Mouse (Mus musculus) liver, embryonic 11.5 days (tissue): Measurements from ENCODE around the gene Sppl2b. TPM values are rescaled to one million over a fixed set of nuclear protein-coding genes. Genes with fewer than 3 reads are reported as not detected.

ENCODE experiments used
- ATAC-seq: fragments of 200-750 bp; cut with Nextera tagmentation; replicated peaks from 2 replicates; pipeline ENCODE4 v1.8.0; 2017; ENCODE audit warnings: moderate number of reproducible peaks, mild to moderate bottlenecking, moderate TSS enrichment, moderate library complexity; ENCODE audit not compliant: low FRiP score
- DNase-seq: peaks from one replicate; pipeline ENCODE4 v3.0.0-alpha.2; 2017; ENCODE audit warnings: low spot score
- H3K27ac ChIP-seq: fragments of 300-500 bp; sonication (generic); 2 replicates; pipeline ENCODE4 v1.5.1; 2014; ENCODE audit warnings: mild to moderate bottlenecking, low read depth, low read length, control low read depth
- H3K27me3 ChIP-seq: fragments of 300-500 bp; sonication (generic); replicated peaks from 2 replicates; pipeline ENCODE4 v1.6.1; 2014; ENCODE audit warnings: low read length, mixed read lengths; ENCODE audit not compliant: control insufficient read depth, insufficient read depth
- H3K36me3 ChIP-seq: fragments of 300-500 bp; sonication (generic); 2 replicates; pipeline ENCODE4 v1.6.1; 2014; ENCODE audit warnings: mild to moderate bottlenecking, low read length, moderate library complexity, mixed read lengths; ENCODE audit not compliant: control insufficient read depth, insufficient read depth
- H3K4me1 ChIP-seq: fragments of 300-500 bp; sonication (generic); replicated peaks from 2 replicates; pipeline ENCODE4 v1.6.1; 2014; ENCODE audit warnings: low read length, mixed read lengths; ENCODE audit not compliant: control insufficient read depth, insufficient read depth
- H3K4me2 ChIP-seq: fragments of 300-500 bp; sonication (generic); 2 replicates; pipeline ENCODE4 v1.6.1; 2014; ENCODE audit warnings: mild to moderate bottlenecking, control low read depth, moderate library complexity
- H3K4me3 ChIP-seq: fragments of 300-500 bp; sonication (generic); 2 replicates; pipeline ENCODE4 v1.5.1; 2014; ENCODE audit warnings: low read depth, low read length, control low read depth
- H3K9ac ChIP-seq: fragments of 300-500 bp; sonication (generic); 2 replicates; pipeline ENCODE4 v1.6.1; 2014; ENCODE audit warnings: low read depth, low read length, control low read depth
- H3K9me3 ChIP-seq: fragments of 300-500 bp; sonication (generic); 2 replicates; pipeline ENCODE4 v1.6.1; 2016; ENCODE audit warnings: low read length, inconsistent platforms, mixed read lengths; ENCODE audit not compliant: control insufficient read depth
- WGBS: fragments of 180-500 bp; shearing (Covaris S2); extraction: QIAGEN DNeasy Blood & Tissue Kit; methylation state at CpG from one replicate; pipeline ENCODE4 v1.1.7; 2014; 5-methylcytosine and 5-hydroxymethylcytosine counted together
- polyA plus RNA-seq: library from polyadenylated mRNA; unstranded; fragments of >200 nt; fragmentation: Nextera tagmentation; extraction: Ambion mirVana; gene quantifications from 2 replicates; pipeline ENCODE4 v1.2.1, GENCODE M21; 2014

The Sppl2b gene
- polyA plus RNA-seq, result 58.5 and 63.8 TPM in 2 replicates

- Histone ChIP-seq H3K9ac (peak within 1 kb of the TSS; percentile 96), H3K27ac (peak within 1 kb of the TSS; percentile 96), H3K4me1 (peaks cover 41% of the 10 kb centered on the region), H3K27me3 (no peaks in the 10 kb centered on the region), H3K4me3 (peak within 1 kb of the TSS; percentile 96), H3K4me2 (peak within 1 kb of the TSS; percentile 90), H3K9me3 (no peaks in the 10 kb centered on the region), H3K36me3 (peaks cover 16% of the 10 kb centered on the region)
- peak; percentile 97 for DNase-seq
- WGBS, result under 1% methylated on average over 81 of the region's 81 CpGs
- ATAC-seq, result peak; percentile 56
Measured at GRCm38 (mm10) chr10:80854913-80855748, at the start of gene Sppl2b, which contains the start of gene Lsm7. Gene Sppl2b, plus strand, starts transcription at chr10:80855275. Gene Lsm7, minus strand, starts transcription at chr10:80855209.

GRCm38 (mm10) chr10:80805322-80805721 is 49.8 kb upstream of the Sppl2b start:
- Histone ChIP-seq H3K4me2 (no peak overlapping the region), H3K27ac (no peak overlapping the region), H3K4me1 (peaks cover 49% of the 10 kb centered on the region), H3K4me3 (no peak overlapping the region), H3K9me3 (no peaks in the 10 kb centered on the region), H3K9ac (no peak overlapping the region), H3K36me3 (peaks cover 40% of the 10 kb centered on the region), H3K27me3 (peaks cover 40% of the 10 kb centered on the region)
- 87% methylated on average over 5 of the region's 5 CpGs for WGBS
- no peak for DNase-seq
- 0 out of 2 replicates have a peak, but pooled peaks have one; percentile 2 for ATAC-seq

GRCm38 (mm10) chr10:80805925-80806324 is 49.1 kb upstream of the Sppl2b start:
- H3K27me3 ChIP-seq, result peaks cover 44% of the 10 kb centered on the region
- peak; percentile 86 for DNase-seq
- H3K4me2 ChIP-seq, result peak overlapping the region; percentile 6; the same call in 1 of the 2 replicates
- H3K4me1 ChIP-seq, result peaks cover 52% of the 10 kb centered on the region
- H3K36me3 ChIP-seq, result peaks cover 38% of the 10 kb centered on the region
- 11% methylated on average over 3 of the region's 3 CpGs for WGBS
- peak; percentile 72 for ATAC-seq
- no peak overlapping the region for H3K4me3 ChIP-seq
- no peaks in the 10 kb centered on the region for H3K9me3 ChIP-seq
- H3K9ac ChIP-seq, result no peak overlapping the region
- H3K27ac ChIP-seq, result no peak overlapping the region

GRCm38 (mm10) chr10:80806341-80807056 is 48.6 kb upstream of the Sppl2b start:
- H3K27me3 ChIP-seq, result peaks cover 44% of the 10 kb centered on the region
- H3K9ac ChIP-seq, result peak overlapping the region; percentile 77
- H3K9me3 ChIP-seq, result no peaks in the 10 kb centered on the region
- H3K4me2 ChIP-seq, result peak overlapping the region; percentile 97
- peaks cover 33% of the 10 kb centered on the region for H3K36me3 ChIP-seq
- peak overlapping the region; percentile 73 for H3K27ac ChIP-seq
- peak overlapping the region; percentile 60 for H3K4me3 ChIP-seq
- ATAC-seq, result 0 out of 2 replicates have a peak, but pooled peaks have one; percentile 2
- H3K4me1 ChIP-seq, result peaks cover 52% of the 10 kb centered on the region
- 50% methylated on average over 34 of the region's 34 CpGs for WGBS
- DNase-seq, result no peak

GRCm38 (mm10) chr10:80807057-80807627 is 47.9 kb upstream of the Sppl2b start:
- Histone ChIP-seq H3K9me3 (no peaks in the 10 kb centered on the region), H3K9ac (peak overlapping the region; percentile 77), H3K4me2 (peak overlapping the region; percentile 97), H3K27ac (peak overlapping the region; percentile 73), H3K27me3 (peaks cover 44% of the 10 kb centered on the region), H3K4me3 (peak overlapping the region; percentile 60), H3K4me1 (peaks cover 52% of the 10 kb centered on the region), H3K36me3 (peaks cover 27% of the 10 kb centered on the region)
- ATAC-seq, result peak; percentile 48
- DNase-seq, result peak; percentile 76
- 2% methylated on average over 58 of the region's 58 CpGs for WGBS

GRCm38 (mm10) chr10:80808099-80808984 is 46.7 kb upstream of the Sppl2b start:
- Histone ChIP-seq H3K4me2 (peak overlapping the region; percentile 97), H3K4me1 (peaks cover 52% of the 10 kb centered on the region), H3K27ac (no peak overlapping the region), H3K9ac (peak overlapping the region; percentile 27; the same call in 1 of the 2 replicates), H3K27me3 (peaks cover 44% of the 10 kb centered on the region), H3K4me3 (peak overlapping the region; percentile 60), H3K9me3 (no peaks in the 10 kb centered on the region), H3K36me3 (peaks cover 16% of the 10 kb centered on the region)
- DNase-seq, result no peak
- 18% methylated on average over 40 of the region's 40 CpGs for WGBS
- no peak for ATAC-seq

GRCm38 (mm10) chr10:80808985-80809632 is 46.0 kb upstream of the Sppl2b start:
- Histone ChIP-seq H3K4me1 (peaks cover 52% of the 10 kb centered on the region), H3K9ac (peak overlapping the region; percentile 27; the same call in 1 of the 2 replicates), H3K36me3 (peaks cover 9% of the 10 kb centered on the region; the same call in 1 of the 2 replicates), H3K4me3 (peak overlapping the region; percentile 24), H3K9me3 (no peaks in the 10 kb centered on the region), H3K27me3 (peaks cover 44% of the 10 kb centered on the region), H3K27ac (no peak overlapping the region), H3K4me2 (peak overlapping the region; percentile 97)
- WGBS, result 10% methylated on average over 15 of the region's 18 CpGs
- DNase-seq (no peak), ATAC-seq (no peak)
